Mouse (Mus musculus): Measurements from ENCODE around the gene Xxylt1.

The Xxylt1 gene

DNA sequence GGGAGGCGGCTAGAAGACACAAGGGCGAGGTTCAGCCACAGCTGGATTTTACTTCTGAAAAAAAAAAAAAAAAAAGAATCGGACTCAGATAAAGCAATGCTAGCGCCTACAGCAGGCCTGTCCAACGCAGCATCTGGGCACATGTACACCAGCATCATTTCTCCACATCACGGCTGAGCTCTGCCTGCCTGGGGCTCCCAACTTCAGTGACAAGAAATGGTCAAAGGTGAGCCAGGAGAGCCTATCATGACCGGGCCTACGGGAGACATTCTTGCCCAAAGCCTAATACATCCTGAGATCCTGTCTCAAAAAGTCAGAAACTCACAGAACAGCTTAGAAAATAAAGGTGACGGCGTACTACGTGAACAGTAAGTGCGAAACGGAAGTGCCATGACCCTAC is 20.5 kb downstream of the Xxylt1 start:
- no peak for DNase-seq

DNA sequence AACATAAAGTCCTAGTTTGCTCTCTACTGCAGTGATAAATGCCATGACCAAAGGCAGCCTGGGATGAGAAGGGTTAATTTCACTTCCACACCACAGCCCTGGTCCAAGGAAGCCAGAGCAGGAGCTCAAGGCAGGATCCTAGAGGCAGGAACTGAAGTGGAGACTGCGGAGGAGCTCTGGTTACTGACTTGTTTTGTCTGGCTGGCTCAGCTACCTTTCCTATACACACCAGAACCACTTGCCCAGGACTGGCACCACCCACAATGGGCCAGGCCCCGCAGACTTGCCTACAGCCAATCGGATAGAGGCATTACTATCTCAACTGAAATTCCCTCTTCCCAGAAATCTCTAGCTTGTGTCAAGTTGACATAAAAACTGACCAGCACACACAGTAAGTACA is 21.0 kb downstream of the Xxylt1 start:
- no peak for DNase-seq

DNA sequence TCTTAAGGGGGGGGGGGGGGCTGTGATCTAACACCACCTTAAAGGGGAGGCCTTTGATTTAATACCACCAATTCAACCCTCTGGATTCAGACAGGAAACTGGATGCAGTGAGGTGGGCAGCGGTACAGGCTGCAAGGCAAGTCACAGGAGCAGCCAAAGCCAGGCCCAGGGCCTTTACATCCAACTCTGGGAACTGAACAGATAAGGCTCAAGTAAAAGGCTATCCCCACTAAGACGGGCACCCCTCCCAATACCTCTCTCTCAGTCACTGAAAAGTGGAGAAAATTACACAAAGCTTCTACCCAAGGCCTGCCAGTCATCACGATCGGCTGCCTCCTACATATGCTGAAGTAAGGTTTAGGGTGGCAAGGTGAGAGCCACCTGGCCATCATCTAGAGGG is 21.5 kb downstream of the Xxylt1 start:
- DNase-seq = no peak

DNA sequence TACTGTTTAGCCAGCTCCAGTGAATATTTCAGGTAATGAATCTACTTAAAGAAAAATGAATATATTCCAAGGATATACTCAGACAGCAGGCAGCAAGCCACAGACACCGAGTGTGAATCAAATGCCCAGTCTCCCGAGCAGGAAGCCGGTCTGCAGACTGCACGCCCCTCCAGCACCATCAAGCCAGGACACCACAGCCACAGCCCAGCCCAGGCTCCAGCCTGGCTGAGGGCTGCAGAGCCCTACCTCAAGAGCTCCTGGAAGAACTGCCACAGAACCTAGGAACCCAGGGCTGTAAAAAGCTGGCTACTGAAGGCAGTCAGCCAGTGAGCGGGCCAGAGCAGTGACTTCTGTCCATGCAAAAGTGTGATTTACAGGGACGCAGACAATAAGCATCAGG is 28.4 kb downstream of the Xxylt1 start:
- DNase-seq = no peak

DNA sequence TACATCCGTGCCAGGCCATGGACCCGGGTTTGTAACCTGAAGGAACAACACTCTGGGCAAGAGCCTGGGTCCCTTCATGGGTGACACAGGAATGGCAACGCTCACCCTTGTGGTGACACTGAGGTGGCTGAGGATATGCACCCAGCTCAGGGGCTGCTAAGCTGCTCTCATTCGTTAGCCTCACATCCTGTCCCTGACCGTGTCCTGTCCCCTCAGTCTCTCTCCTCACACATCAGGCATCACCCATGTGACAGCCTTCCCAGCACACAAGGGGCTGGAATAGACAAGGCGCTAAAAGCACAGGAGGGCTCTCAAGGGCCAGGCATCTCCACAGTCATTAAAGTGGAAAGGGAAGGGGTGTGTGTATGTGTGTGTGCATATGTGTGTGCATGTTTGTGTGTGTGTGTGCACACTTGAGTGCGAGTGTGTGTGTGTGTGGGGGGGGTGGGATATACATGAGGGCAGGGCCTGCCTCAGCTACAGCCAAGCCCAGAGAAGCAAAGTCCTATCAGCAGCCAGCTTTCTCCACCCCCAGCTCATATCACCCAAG is 29.0 kb downstream of the Xxylt1 start:
- DNase-seq = no peak

DNA sequence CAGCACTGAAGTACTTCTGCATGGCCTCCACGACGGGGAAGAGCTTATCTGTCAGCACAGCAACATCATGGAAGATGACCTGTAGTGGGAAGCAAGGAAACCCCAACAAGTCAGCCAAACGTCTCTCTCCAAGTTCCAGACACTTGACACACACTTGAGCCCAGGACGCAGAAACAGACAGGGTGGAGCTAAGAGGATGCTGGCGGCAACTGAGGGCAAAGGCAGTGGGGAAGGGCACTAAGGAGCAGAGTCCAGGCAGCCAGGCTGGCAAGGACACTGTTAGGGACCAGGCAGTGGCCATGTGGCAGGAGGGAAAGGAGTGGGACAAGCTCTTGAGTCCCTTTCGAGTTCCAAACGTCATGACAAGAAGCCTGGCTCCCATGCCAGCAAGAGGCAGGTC is 30.5 kb downstream of the Xxylt1 start:
- no peak for DNase-seq

DNA sequence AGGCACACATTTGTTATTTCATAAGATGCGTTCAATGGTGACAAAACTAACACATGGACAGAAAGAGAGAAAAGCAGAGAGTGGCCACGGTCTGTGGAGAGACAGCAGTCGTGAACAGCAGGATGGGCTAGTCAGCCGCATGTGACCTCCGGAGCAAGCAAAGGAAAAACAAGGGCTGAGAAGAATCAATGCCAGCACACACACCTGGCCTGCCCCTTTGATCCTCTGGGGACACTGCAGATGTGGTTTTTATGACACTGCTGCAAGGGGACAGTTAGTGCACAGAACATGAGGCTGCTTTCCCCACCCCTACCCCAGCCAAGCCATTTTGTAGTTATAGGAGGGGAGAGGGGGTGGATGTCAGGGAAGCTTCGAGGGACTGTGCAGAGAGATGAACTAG is 33.0 kb downstream of the Xxylt1 start:
- no peak for DNase-seq

DNA sequence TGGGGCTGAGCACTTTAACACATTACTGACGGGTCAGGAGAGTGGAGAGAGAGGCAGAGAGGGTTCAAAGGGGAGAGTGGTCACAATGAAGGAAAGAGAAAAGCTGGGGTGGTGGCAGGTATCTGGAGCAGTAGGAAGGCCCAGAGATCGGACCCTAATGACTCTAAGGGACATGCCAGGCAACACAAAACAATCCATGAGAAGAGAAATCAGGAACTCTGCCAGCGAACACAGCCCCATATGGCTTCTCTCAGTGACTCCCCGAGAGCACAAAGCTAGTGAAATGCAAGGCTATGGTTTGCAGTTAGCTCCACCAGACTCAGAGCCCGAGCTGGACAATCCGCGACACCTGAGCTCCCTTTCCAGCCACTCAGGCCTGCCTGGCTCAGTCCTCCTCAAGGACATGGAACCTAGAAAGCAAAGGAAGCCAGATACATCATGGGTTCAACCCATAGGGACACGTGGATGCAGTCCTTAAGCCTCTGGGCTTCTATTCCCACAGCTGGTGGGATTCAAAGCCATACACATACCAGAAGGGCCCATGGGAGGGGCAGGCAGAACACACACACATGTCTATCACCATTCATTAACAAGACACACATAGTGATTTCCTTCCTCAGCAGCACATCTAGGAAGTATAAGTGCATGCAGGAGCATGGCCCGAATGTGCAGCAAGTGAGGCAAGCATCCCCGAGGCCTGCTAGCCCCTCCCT is 33.9 kb downstream of the Xxylt1 start:
- no peak for DNase-seq

DNA sequence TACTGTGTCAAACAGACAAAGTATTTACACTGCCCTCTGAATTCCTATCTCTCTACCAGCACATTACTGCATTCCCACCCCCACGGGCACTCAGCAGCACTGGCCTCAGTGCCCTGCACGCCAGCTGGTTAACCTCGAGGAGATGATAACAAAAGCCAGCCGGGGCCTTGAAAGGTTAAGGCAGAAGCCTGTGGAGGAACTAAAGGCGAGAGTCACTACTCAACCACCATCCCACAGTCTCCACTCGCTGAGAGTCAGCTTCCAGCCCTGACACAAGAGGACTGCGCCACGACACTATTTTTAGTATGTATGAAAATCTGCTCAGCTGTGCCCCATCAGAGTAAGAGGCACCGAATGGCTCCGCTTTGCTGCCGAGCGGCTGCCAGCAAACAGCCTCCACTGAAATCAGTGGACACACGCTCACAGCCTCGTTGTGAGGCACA is 35.0 kb downstream of the Xxylt1 start:
- DNase-seq = no peak

DNA sequence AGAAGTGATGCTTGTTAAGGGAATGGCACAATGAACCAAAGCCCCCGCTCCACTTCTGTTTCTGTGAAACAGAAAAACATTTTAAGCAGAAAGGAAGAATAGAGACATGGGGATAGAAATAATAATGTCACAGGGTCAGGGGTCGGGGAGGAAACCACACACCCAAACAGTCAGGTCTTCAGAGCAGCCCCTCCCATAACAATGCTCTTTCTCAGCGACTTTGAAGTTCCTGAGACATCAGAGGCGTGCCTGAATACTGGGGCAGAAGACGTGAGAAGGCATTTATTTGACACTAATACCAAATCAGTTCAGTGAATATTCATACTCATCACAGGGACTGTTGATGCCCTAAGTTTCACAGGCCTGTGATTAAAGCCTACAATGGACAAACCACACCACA is 36.0 kb downstream of the Xxylt1 start:
- DNase-seq = no peak

DNA sequence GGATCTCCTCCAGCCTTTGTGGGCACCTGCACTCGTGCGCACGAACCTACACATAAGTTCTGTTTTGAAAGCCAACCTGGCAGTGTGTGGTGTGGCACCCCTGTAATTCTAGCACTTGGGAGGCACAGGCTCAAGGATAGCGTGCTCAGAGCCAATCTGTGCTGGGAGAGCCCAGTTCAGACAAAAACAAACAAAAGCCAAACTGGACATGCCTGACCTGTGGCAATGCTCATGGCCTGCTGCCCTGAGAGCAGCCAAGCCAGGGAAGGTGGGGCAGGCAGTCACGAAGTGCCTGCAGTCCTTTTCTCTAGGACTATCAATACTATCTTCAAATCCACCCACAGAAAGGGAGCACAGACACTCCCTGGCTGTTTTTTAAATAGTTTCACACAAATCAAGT is 38.1 kb downstream of the Xxylt1 start:
- DNase-seq = no peak

DNA sequence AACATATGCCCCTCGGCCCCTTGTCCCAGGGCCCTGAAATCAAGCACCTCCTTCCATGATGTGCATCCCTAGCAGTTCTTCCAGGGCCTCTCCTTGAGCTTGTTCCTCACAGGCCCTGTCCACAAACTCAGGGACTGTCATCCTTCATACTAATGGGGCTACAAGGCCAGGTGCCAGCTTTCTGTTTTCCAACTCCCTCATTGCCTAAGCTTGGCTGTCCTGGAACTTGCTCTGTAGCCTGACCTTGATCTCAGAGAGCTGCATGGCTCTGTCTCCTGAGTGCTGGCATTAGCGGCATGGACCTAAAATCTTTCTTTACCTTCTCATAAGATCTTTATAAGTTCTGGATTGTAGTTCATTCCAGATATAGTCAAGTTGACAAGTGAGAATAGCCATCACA is 39.7 kb downstream of the Xxylt1 start:
- no peak for DNase-seq

DNA sequence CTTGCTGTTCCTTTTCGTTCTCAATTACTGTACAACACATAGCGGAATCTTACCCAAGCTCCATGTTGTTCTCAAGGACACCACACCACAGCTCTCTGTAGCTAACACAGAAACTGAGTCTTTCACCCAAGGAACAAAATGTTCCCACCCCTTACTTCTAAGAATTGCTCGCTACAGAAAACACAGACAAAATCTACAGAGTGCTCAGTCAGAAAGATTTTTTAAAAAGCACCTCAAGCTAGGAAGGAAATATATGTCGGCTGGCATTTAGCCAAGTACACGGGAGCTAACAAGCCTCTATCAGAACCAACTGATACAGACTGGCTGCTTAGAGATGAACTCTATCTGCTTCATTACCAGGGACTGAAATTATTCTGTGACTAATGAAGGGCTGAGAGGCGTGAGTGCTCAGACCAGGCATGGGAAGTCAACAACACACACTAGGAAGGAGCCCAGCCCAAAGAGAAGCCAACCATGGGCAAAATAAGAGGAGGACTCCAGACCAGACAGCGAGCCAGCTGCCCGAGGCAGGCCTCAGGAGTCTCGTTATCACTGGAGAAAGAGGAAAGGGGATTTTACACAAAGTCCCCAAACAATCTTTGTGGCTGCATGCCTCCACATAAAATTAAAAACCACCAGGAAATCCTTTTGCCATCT is 41.3 kb downstream of the Xxylt1 start:
- no peak for DNase-seq

DNA sequence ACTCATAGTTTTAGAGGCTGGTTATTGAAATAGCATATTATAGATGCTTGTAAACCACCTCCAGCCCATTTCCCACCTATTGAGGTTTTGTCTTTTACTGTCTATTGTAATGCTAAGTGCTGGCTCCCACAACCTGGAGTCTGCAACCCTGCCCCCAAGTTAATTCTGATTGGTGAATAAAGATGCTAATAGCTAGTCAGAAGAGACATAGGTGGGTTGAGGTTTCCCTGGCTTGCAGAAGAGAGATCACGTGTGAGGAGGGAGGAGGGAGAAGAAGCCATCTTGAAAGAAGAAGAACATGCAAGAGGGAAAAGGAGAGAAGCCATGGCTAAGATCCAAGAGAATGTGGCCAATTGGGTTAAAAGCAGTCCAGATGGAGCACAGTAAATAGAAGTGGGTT is 43.8 kb downstream of the Xxylt1 start:
- DNase-seq = no peak

DNA sequence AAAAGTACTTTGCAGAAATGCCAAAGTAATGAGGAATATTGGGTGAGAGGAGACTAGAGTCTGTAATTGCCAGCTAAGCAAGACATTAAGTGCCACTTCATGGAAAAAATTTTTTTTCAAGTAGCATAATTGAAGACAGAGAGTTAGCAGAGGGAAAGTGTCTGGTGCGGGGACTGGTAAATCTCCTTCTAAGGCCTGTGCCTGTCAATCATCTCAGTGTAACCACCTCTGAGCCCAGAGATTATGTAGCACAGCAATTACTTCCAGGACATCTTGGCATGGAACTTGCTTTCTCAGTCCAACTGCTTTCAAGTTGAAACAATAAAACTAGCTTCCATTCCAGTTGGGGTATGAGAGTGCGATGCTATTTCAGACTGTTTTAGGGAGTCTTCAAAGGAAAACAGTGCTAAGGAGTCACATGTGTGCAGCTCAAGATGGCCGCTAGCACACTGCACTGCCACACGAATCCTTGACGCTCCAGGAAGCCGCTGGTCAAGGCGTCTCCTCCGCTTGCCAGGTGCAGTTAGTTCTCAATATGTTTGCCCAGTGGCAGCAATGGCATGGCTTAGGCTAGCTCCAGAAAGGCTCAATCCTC is 45.5 kb downstream of the Xxylt1 start:
- DNase-seq = no peak

DNA sequence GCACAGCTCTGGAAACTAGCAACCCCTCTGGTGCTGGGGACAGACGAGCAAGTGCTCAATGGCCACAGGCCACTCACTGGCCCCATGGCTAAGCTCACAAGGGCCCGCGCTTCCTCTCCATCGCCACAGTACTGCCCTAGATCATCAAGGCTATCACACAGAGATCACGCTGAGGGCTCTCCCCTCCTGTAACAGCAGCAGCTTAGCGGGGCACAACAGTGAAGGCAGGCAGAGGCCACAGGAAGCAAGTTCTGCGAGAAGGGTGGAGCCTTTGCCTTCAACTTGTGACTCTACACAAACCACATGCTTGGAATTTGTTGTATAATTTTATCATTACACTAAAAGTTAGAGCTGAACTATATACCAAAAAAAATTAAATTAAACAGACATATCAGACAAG is 46.0 kb downstream of the Xxylt1 start:
- no peak for DNase-seq

DNA sequence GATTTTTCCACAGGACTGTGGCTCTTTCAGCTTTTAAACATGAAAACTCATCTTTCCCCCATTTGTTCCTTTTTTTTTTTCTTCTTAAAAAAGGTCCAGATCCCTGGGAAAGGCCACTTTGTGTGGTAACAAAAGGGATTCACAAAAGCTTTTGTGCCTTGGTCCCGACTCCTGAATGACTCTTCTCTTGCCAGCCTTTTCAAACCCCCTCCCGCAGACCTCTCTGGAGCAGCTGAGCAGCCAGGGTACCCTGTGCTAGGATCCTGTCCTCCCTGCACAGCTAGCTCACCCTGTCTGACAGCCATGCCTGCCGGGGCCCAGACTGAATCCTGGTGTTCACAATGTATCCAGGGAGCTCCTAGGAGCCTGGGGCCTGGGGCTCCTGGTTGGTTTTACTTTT is 47.2 kb downstream of the Xxylt1 start:
- DNase-seq = no peak

DNA sequence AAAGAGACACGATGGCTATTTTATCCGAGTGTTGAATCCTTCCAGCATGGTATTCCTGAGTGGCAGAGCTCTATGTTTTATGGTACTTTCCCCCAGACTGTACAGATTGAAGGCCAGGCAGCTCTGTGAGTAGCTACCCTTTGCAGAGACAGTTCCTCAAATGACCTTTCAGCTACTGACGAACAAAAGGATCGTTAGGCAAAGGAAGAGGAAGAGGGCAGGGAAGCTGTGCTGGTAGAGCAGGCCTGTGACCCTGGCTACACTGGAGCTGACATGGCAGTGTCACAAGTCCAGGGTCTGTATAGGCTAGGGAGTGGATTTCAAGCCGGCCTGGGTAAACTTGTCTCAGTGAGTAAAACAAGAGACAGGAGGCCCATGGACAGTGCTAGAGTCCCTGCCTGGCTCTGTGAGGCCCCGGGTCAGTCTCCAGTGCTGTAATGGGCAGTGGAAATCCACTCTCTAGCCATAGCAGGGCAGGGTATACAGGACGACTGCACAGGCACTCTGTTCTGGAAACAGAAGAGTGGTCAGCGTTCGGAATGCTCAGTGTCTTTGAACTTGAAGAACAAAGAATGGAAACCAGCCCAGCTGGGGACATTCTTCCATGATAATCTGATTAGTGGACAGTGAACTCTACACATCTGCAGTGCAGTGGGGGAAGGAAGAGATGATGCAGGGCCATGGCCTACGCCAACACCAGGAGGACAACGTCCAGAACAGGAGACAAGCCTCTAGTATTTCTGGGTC is 51.3 kb downstream of the Xxylt1 start:
- no peak for DNase-seq

DNA sequence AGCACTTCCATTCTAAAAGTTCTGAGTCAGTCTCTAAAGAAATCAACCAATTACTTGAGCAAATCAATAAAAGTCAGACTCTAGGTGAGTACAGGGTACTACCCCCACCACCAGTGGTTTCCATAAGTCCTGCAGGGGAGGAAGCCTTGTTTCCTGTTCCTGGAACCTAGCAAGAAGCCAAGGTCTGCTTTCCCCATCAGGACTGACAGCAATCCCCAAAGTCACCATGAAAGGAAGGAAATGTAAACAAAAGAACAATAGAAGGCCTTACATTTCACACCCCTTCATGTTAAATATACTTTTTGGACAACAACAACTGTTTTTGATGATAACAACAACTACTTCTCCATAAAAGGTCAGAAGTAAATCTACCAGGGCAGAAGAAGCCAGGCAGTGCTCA is 53.6 kb downstream of the Xxylt1 start:
- DNase-seq = no peak

DNA sequence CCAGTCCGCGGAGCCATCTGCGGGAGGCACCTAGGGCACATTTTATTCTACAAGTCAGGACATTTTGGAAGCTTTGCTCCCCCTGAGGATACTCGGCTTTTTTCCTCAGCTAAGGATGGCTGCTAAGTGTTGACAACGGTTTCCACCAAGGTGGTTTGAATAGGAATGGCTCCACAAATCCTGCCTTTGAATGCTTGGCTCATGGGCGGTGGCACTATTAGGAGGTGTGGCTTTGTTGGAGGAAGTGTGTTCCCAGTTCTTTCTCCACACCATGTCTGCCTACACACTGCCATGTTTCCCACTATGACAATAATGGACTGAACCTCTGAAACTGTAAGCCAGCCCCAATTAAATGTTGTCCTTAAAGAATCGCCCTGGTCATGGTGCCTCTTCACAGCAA is 55.7 kb downstream of the Xxylt1 start:
- no peak for DNase-seq

DNA sequence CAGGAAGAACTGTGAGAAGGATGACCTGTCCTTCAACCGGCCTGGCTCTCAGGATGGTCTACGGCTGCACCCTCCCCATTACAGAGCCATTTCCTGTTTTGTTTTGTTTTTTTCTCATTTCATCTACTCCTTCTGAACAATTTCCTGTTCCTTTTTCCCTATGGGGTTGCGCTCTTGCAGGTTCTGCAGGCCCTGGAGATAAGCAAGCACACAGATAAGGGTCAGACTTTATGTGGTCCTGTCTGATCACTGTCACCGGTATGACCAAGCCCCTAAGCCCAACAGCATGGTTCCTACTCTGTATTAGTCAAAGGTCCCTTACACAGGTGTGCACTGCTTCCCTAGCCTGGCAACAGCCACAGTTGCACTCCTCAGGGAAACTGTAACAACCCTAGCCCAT is 56.2 kb downstream of the Xxylt1 start:
- no peak for DNase-seq

DNA sequence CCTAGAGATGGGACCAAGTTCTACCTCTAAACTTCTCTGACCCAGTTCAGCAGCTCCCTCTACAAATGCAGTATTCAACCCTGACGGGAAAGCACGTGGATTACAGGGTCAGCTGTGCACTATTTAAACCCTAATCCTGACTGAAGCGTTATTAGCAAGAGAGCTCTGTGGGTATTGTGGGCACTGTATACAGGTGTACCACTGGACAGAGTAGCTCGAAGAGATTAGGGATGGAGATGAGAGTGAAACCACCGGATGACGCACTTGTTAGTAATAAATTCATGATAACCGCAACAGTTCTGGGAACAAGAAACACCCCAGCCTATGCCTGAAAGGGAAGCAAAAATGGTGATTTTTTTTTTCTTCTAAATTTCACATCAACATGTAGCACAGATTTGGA is 57.0 kb downstream of the Xxylt1 start:
- DNase-seq = no peak

DNA sequence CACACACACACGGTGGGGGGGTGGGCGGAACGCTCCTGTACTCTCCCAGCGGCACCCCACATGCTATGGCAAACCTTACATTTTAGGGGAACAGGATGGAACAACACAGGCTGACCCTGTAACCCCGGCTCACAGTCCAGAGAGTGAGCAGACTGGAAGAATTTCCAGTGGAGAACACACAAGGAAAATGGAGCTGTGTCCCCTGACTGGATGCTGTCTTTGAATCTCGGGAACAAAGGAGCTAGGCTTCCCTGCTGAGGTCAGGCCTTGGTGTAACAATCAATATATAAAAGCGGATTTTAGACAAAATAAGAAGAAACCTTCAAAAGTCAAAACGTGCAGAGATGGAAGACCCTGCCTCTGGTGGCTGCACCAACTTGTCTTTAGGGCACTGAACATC is 57.4 kb downstream of the Xxylt1 start:
- DNase-seq = no peak

DNA sequence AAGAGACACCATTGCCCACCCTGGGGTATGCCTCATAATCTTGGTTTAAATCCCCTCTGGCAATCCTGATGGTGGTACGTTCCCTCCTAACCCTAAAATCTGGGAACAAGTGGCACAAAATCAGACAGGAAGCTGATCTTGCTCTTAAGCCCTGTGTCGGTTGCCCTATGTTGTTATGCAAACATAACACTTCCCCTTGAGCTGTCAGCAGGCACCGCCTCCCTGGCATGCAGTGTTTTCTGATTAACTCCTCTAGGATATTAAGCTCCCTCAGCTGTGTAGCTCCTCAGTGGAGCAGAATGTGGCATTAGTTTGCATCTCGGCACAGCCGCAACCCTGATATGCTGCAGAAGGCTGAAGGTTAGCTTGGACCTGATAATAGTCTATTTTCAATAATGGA is 58.9 kb downstream of the Xxylt1 start:
- peak; percentile 32 for DNase-seq
